Mouse (Mus musculus): ENCODE measurements around the gene Gm4737. TPM values are rescaled to one million over a fixed set of nuclear protein-coding genes. Genes with fewer than 3 reads are reported as not detected.
"Not testable (repeated sequence)": the region's sequence is repeated elsewhere in the genome, so short reads cannot be mapped to it uniquely, and the experiment has no call there.

Gene Gm4737
- total RNA-seq (2012; rRNA removed) (41.4 and 51.4 TPM in 2 replicates), total RNA-seq (2014; rRNA removed) (118 and 127 TPM in 2 replicates), polyA plus RNA-seq (2012; ENCODE audit: insufficient read length, low read depth) (124 and 154 TPM in 2 replicates)

DNA sequence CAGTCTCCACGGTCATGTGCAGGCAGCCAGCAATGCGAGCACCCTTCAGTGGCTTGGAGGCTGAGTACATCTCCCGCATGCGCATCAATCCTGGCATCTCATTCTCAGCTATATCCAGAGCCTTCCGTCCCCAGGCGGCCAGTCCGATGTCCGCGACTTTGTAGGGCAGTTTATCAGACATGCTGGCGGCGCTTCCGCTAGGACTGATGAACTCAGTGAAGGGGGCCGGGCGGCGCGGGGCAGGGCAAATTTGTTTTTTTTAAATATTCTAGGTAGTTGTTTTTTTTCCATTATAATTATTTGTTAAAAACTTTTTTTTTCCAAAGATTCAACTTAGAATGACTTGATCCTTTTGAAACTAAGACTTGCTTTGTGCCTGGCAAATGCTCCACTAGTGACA lies at the start of gene Gm4737:
Gene Gm4737 (minus strand): TSS at position 246 of the 400 bp plus-strand sequence.
- dilution Hi-C loops (cut with MboI; ENCODE audit: extremely low pct_ligation_motif_present, extremely low pct_unique_long_range_greater_than_20kb, low sequenced_read_pairs); in situ Hi-C loops (cut with MboI; ENCODE audit: low pct_ligation_motif_present, low pct_unique_long_range_greater_than_20kb, low sequenced_read_pairs); H3K4me2 ChIP-seq (ENCODE audit: insufficient read depth, low read depth, poor library complexity, severe bottlenecking); H3K27ac ChIP-seq (ENCODE audit: insufficient read depth, low read depth); H3K4me1 ChIP-seq (ENCODE audit: control insufficient read depth in 1 of 2, insufficient read depth in 2 of 2); H3K27me3 ChIP-seq (replicated peaks); H3K4me3 ChIP-seq (replicated peaks in 1 of 3; ENCODE audit: low read depth in 2 of 3, low read length in 2 of 3, poor library complexity in 1 of 3); H3K36me3 ChIP-seq (replicated peaks in 1 of 2; ENCODE audit: control insufficient read depth in 1 of 2, insufficient read depth in 1 of 2, low read length in 1 of 2); H3K79me2 ChIP-seq (replicated peaks; ENCODE audit: control insufficient read depth, extremely low read depth, insufficient read depth, poor library complexity, severe bottlenecking); DNase-seq (ENCODE audit: extremely low read depth); H3K9ac ChIP-seq (ENCODE audit: insufficient read depth, low read depth): not testable (repeated sequence)
- peaks cover 30% of the 10 kb centered on the region for H3K9me3 ChIP-seq (replicated peaks; ENCODE audit: low read length)

DNA sequence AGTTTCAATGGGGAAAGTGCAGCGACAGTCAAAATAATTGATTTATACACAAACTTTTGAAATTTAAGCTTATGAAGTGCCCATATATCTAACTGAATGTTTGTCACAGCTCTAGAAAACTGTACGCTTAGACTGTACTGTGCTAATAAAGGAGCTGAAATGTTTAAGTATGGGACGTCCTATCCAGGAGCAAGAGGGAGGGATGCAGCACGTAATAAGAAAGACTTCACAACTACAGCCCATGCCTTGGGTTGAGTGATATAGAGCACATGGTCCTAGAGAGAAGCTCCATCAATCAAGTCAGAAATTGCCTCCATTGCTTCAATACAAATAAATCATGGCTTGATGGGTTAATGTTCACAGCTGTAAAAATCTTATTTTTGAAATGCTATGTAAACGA lies 40.9 kb upstream of the Gm4737 start:
- Histone ChIP-seq H3K27me3 (replicated peaks) (no peaks in the 10 kb centered on the region), H3K4me1 (ENCODE audit: control insufficient read depth in 1 of 2, insufficient read depth in 2 of 2) (no peaks in the 10 kb centered on the region), H3K9me3 (replicated peaks; ENCODE audit: low read length) (peaks cover 19% of the 10 kb centered on the region), H3K27ac (ENCODE audit: insufficient read depth, low read depth) (no peak overlapping the region), H3K4me2 (ENCODE audit: insufficient read depth, low read depth, poor library complexity, severe bottlenecking) (no peak overlapping the region), H3K36me3 (replicated peaks in 1 of 2; ENCODE audit: control insufficient read depth in 1 of 2, insufficient read depth in 1 of 2, low read length in 1 of 2) (no peaks in the 10 kb centered on the region), H3K4me3 (replicated peaks in 1 of 3; ENCODE audit: low read depth in 2 of 3, low read length in 2 of 3, poor library complexity in 1 of 3) (no peak overlapping the region), H3K79me2 (replicated peaks; ENCODE audit: control insufficient read depth, extremely low read depth, insufficient read depth, poor library complexity, severe bottlenecking) (no peaks in the 10 kb centered on the region), H3K9ac (ENCODE audit: insufficient read depth, low read depth) (no peak overlapping the region)
- no peak for TF ChIP-seq ZKSCAN1 (IDR thresholded peaks at IDR 0.05; ENCODE audit: borderline replicate concordance, low read depth, low read length)
- no peak for TF ChIP-seq TCF12 (IDR thresholded peaks at IDR 0.05; ENCODE audit: low read depth, low read length)
- TF ChIP-seq SMC3 (IDR thresholded peaks at IDR 0.05; ENCODE audit: low read depth, low read length): no peak
- dilution Hi-C loops (cut with MboI; ENCODE audit: extremely low pct_ligation_motif_present, extremely low pct_unique_long_range_greater_than_20kb, low sequenced_read_pairs): no loop called here
- no peak for DNase-seq (ENCODE audit: extremely low read depth)
- in situ Hi-C loops (cut with MboI; ENCODE audit: low pct_ligation_motif_present, low pct_unique_long_range_greater_than_20kb, low sequenced_read_pairs): no loop called here

DNA sequence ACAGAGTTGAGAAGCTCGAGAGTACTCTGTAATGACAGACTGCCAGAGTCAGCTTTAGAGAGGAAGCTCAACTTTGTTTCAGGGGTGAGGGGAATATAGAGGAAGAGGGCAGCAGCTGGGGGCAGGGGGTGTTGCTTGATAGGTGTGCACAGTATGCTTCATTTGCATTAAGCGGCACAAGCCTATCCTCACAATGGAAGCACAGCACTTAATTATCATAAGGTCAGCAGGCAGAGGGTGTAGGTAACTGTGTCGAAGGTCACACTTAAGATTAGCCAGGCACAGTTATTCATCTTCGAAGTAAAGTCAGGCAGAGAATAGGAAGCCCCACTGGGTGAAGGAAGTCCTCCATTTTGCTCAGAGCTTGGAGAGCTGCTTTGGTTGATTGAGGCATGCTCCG lies 28.2 kb upstream of the Gm4737 start:
- Histone ChIP-seq H3K36me3 (replicated peaks in 1 of 2; ENCODE audit: control insufficient read depth in 1 of 2, insufficient read depth in 1 of 2, low read length in 1 of 2) (no peaks in the 10 kb centered on the region), H3K9ac (ENCODE audit: insufficient read depth, low read depth) (no peak overlapping the region), H3K4me3 (replicated peaks in 1 of 3; ENCODE audit: low read depth in 2 of 3, low read length in 2 of 3, poor library complexity in 1 of 3) (no peak overlapping the region), H3K79me2 (replicated peaks; ENCODE audit: control insufficient read depth, extremely low read depth, insufficient read depth, poor library complexity, severe bottlenecking) (no peaks in the 10 kb centered on the region), H3K27ac (ENCODE audit: insufficient read depth, low read depth) (no peak overlapping the region), H3K9me3 (replicated peaks; ENCODE audit: low read length) (peaks cover 60% of the 10 kb centered on the region), H3K4me2 (ENCODE audit: insufficient read depth, low read depth, poor library complexity, severe bottlenecking) (no peak overlapping the region), H3K27me3 (replicated peaks) (no peaks in the 10 kb centered on the region), H3K4me1 (ENCODE audit: control insufficient read depth in 1 of 2, insufficient read depth in 2 of 2) (no peaks in the 10 kb centered on the region)
- TF ChIP-seq SMC3 (IDR thresholded peaks at IDR 0.05; ENCODE audit: low read depth, low read length): no peak
- TF ChIP-seq CHD2 (IDR thresholded peaks at IDR 0.05; ENCODE audit: low read length): no peak
- no peak for TF ChIP-seq ETS1 (conservative IDR thresholded peaks at IDR 0.05; ENCODE audit: low read depth, low read length)
- in situ Hi-C loops (cut with MboI; ENCODE audit: low pct_ligation_motif_present, low pct_unique_long_range_greater_than_20kb, low sequenced_read_pairs): no loop called here
- no peak for DNase-seq (ENCODE audit: extremely low read depth)
- dilution Hi-C loops (cut with MboI; ENCODE audit: extremely low pct_ligation_motif_present, extremely low pct_unique_long_range_greater_than_20kb, low sequenced_read_pairs): no loop called here

DNA sequence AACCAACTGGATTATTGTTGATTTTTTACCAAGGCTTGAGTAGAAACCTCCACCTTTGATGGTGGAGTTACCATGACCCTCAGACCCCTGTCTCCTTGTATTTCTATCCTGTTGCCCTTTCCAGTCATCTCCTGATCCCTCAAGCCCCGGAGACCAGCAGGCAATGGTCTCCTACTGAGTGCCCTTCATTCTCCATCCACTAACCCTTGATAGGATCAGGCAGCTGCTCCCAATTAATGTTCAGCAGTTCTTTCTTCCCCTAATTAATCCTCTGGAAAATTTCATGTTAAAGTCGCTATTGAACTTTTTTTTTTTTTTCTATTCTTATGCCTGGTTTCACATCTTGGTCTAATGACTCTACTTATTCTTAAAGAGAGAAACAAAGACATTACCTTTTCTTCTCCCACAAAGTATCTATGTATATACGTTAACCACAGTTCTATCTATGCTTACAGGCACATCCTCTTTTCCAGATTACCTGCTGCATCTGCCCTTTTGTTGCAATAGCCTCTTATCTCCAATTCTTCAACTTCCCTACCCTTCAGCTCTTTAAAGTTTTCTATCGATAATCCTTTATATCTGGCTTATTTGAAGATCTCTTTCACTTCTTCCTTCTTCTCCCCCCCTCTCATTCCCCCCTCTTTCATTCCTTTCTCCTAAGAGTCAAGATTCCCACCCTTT lies 23.4 kb upstream of the Gm4737 start:
- Histone ChIP-seq H3K4me3 (replicated peaks in 1 of 3; ENCODE audit: low read depth in 2 of 3, low read length in 2 of 3, poor library complexity in 1 of 3) (no peak overlapping the region), H3K27me3 (replicated peaks) (no peaks in the 10 kb centered on the region), H3K4me1 (ENCODE audit: control insufficient read depth in 1 of 2, insufficient read depth in 2 of 2) (no peaks in the 10 kb centered on the region), H3K4me2 (ENCODE audit: insufficient read depth, low read depth, poor library complexity, severe bottlenecking) (no peak overlapping the region), H3K36me3 (replicated peaks in 1 of 2; ENCODE audit: control insufficient read depth in 1 of 2, insufficient read depth in 1 of 2, low read length in 1 of 2) (no peaks in the 10 kb centered on the region), H3K9me3 (replicated peaks; ENCODE audit: low read length) (peaks cover 33% of the 10 kb centered on the region), H3K9ac (ENCODE audit: insufficient read depth, low read depth) (no peak overlapping the region), H3K27ac (ENCODE audit: insufficient read depth, low read depth) (no peak overlapping the region), H3K79me2 (replicated peaks; ENCODE audit: control insufficient read depth, extremely low read depth, insufficient read depth, poor library complexity, severe bottlenecking) (no peaks in the 10 kb centered on the region)
- DNase-seq (ENCODE audit: extremely low read depth): no peak
- TF ChIP-seq ELF1 (IDR thresholded peaks at IDR 0.05; ENCODE audit: low read depth, low read length) (no peak), ZMIZ1 (IDR thresholded peaks at IDR 0.05; ENCODE audit: low read depth, low read length) (no peak), MAZ (IDR thresholded peaks at IDR 0.05; ENCODE audit: low read depth, low read length) (no peak)
- dilution Hi-C loops (cut with MboI; ENCODE audit: extremely low pct_ligation_motif_present, extremely low pct_unique_long_range_greater_than_20kb, low sequenced_read_pairs): no loop called here
- in situ Hi-C loops (cut with MboI; ENCODE audit: low pct_ligation_motif_present, low pct_unique_long_range_greater_than_20kb, low sequenced_read_pairs): no loop called here

Data from CH12.LX (cell line).